Mouse (Mus musculus): ENCODE measurements around the gene Cstf3. TPM values are rescaled to one million over a fixed set of nuclear protein-coding genes. Genes with fewer than 3 reads are reported as not detected.

The Cstf3 gene
- total RNA-seq, 2 experiments from 2014 or later: 29.3 to 35.5 TPM

- ATAC-seq (replicated peaks; ENCODE audit: low FRiP score, poor library complexity, severe bottlenecking): no peak
Measured at GRCm38 (mm10) chr2:104709786-104710337, 119.5 kb downstream of the Cstf3 start.

GRCm38 (mm10) chr2:104710670-104711370 lies 120.5 kb downstream of the Cstf3 start:
- ATAC-seq (replicated peaks; ENCODE audit: low FRiP score, poor library complexity, severe bottlenecking): no peak

- no peak for ATAC-seq (replicated peaks; ENCODE audit: low FRiP score, poor library complexity, severe bottlenecking)
Measured at GRCm38 (mm10) chr2:104711585-104712485, 121.5 kb downstream of the Cstf3 start, which contains the start of gene Tcp11l1. Tcp11l1 (minus strand) TSS chr2:104712169.

- ATAC-seq (replicated peaks; ENCODE audit: low FRiP score, poor library complexity, severe bottlenecking): no peak
Measured at GRCm38 (mm10) chr2:104712486-104712809, 122.1 kb downstream of the Cstf3 start.

- ATAC-seq (replicated peaks; ENCODE audit: low FRiP score, poor library complexity, severe bottlenecking): no peak
Measured at GRCm38 (mm10) chr2:104714254-104714691, 124.0 kb downstream of the Cstf3 start.

Other genes with a start within 250 kb of the Cstf3 start
- gene D430041D05Rik, start 179.5 kb upstream of the Cstf3 start, total RNA-seq (2015; ENCODE audit: low replicate concordance): not detected in 2 replicates
- gene D430041D05Rik, start 179.5 kb upstream of the Cstf3 start, total RNA-seq (2017; ENCODE audit: low replicate concordance): 0.26 TPM in 1 of 2 replicates, not detected in the other
- 19.9 and 23.4 TPM in 2 replicates for gene Hipk3, start 96.1 kb upstream of the Cstf3 start, total RNA-seq (2015; ENCODE audit: low replicate concordance)
- gene Hipk3, start 96.1 kb upstream of the Cstf3 start, total RNA-seq (2017; ENCODE audit: low replicate concordance): 12.8 and 14.1 TPM in 2 replicates
- gene Tcp11l1, start 121.6 kb downstream of the Cstf3 start, total RNA-seq (2015; ENCODE audit: low replicate concordance): 2.7 TPM in 1 of 2 replicates, not detected in the other
- 1.8 and 3.2 TPM in 2 replicates for gene Tcp11l1, start 121.6 kb downstream of the Cstf3 start, total RNA-seq (2017; ENCODE audit: low replicate concordance)
- not detected in 2 replicates for gene Pin1rt1, start 125.9 kb downstream of the Cstf3 start, total RNA-seq (2015; ENCODE audit: low replicate concordance)
- not detected in 2 replicates for gene Pin1rt1, start 125.9 kb downstream of the Cstf3 start, total RNA-seq (2017; ENCODE audit: low replicate concordance)
- 1.9 TPM in 1 of 2 replicates, not detected in the other for gene Depdc7, start 152.4 kb downstream of the Cstf3 start, total RNA-seq (2015; ENCODE audit: low replicate concordance)
- gene Depdc7, start 152.4 kb downstream of the Cstf3 start, total RNA-seq (2017; ENCODE audit: low replicate concordance): 0.17 TPM in 1 of 2 replicates, not detected in the other
- 4.2 and 9.6 TPM in 2 replicates for gene Qser1, start 226.2 kb downstream of the Cstf3 start, total RNA-seq (2015; ENCODE audit: low replicate concordance)
- gene Qser1, start 226.2 kb downstream of the Cstf3 start, total RNA-seq (2017; ENCODE audit: low replicate concordance): 1.5 and 1.8 TPM in 2 replicates